ENCODE assay signal across 13 mouse cellular contexts in genomic region chr11:46735076-46735475, GRCm38 (mm10). TPM values are rescaled to one million over a fixed set of nuclear protein-coding genes. Genes with fewer than 3 reads are reported as not detected.
"Had no signal": no experiment of that assay in that cellular context is flagged by ENCODE, and none has a peak within 500 bp of the region (broad histone marks: within the 10 kb centered on the region; RNA-seq: fewer than 3 reads in every experiment).

Havcr1 (plus strand) TSS chr11:46735080.

RNA-seq across cellular contexts. Expression of gene Havcr1, which starts in this region (rescaled TPM):
- polyA plus RNA-seq: gonadal fat pad, adult 2 months; heart, embryonic 10.5 days; heart, embryonic 12.5 days; heart, embryonic 14.5 days; heart, embryonic 16.5 days; hindbrain, embryonic 12.5 days; hindbrain, embryonic 14.5 days; hindbrain, embryonic 16.5 days; inflammation-experienced regulatory T-cells, adult 6 months; intestine, embryonic 16.5 days; limb, embryonic 11.5 days; liver, embryonic 12.5 days; liver, embryonic 14.5 days had no signal
